Mouse (Mus musculus): ENCODE results near the gene Olfr177. TPM values are rescaled to one million over a fixed set of nuclear protein-coding genes. Genes with fewer than 3 reads are reported as not detected.

The Olfr177 gene
- not detected in 2 replicates for polyA plus RNA-seq (2015; fragmentation: Nextera tagmentation; extraction: Ambion mirVana)

DNA sequence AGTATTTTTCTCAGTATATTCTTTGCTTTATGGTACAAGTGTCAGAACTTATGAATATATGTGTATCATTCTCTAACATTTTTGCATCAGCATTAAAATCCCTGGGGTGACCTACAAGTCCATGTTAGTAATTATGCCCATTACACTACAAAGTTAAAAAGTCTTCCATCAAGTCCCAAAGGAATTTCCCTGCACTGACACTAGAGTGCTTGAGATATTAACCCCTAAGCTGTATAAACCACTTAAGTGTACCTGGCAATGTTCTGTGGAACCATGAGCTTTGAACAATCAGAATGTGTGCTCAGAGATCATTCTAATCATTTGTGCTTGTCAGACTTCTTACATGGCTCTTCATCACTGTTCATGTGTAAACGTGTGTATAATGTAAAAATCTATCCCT, at the start of gene Olfr177:
Olfr177 (minus strand) TSS at position 101 of the 400 bp plus-strand sequence.
- H3K4me2 ChIP-seq, result no peak within 1 kb of the TSS
- H3K27me3 ChIP-seq, result no peaks in the 10 kb centered on the region
- no peaks in the 10 kb centered on the region for H3K4me1 ChIP-seq
- H3K9ac ChIP-seq, result no peak within 1 kb of the TSS
- H3K27ac ChIP-seq, result no peak within 1 kb of the TSS
- no peaks in the 10 kb centered on the region for H3K36me3 ChIP-seq (ENCODE audit: poor library complexity, severe bottlenecking)
- ATAC-seq, result no peak
- H3K4me3 ChIP-seq, result no peak within 1 kb of the TSS
- no peaks in the 10 kb centered on the region for H3K9me3 ChIP-seq (replicated peaks)
- 68% methylated on average over 1 of the region's 1 CpGs for WGBS

DNA sequence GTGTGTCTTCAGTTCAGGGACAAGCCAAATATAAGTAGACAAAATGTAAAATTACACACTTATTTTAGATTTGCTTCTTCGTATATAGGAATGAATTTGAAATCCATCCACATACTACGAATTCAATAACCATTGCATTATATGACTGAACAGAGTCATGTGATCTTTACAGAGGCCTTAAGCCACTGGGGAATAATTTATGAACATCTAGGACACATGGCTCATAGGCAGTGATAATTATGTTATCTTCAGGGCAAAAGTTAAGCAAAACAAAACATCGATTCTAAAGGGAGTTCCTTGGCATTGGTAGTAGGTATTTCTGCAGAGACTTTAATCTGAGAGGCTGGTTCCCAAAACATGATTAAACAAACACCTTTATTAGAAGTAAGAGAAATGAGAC, 17.4 kb upstream of the Olfr177 start, which contains the start of gene Olfr178:
Olfr178 (minus strand) TSS at position 101 of the 400 bp plus-strand sequence.
- Histone ChIP-seq H3K4me2 (no peak within 1 kb of the TSS), H3K9me3 (replicated peaks) (no peaks in the 10 kb centered on the region), H3K36me3 (ENCODE audit: poor library complexity, severe bottlenecking) (no peaks in the 10 kb centered on the region), H3K4me1 (no peaks in the 10 kb centered on the region), H3K4me3 (no peak within 1 kb of the TSS), H3K27ac (no peak within 1 kb of the TSS), H3K27me3 (no peaks in the 10 kb centered on the region), H3K9ac (no peak within 1 kb of the TSS)
- WGBS, result 94% methylated on average over 3 of the region's 3 CpGs
- no peak for ATAC-seq

DNA sequence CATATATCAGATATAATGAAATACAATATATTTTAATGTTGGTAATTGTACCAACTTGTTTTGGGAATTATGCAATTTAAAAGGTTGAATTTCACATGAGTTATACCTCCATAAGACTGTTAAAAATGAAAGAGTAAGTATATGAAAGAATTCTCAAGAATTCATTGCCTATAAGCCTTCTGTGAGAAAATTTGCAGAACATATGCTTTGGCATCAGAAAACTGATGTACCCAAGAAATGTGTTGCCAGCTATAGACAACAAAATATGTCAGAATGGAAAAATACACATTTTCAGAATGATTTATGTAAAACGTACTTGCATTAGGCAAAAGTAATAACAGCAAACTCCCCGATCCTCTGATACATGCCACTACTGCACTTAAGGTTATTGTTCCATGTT, 9.8 kb upstream of the Olfr177 start:
- WGBS, result 95% methylated on average over 2 of the region's 2 CpGs
- no peaks in the 10 kb centered on the region for H3K4me1 ChIP-seq
- H3K36me3 ChIP-seq (ENCODE audit: poor library complexity, severe bottlenecking), result no peaks in the 10 kb centered on the region
- no peaks in the 10 kb centered on the region; the same call in 1 of the 2 replicates for H3K9me3 ChIP-seq (replicated peaks)
- H3K4me3 ChIP-seq, result no peak overlapping the region
- no peaks in the 10 kb centered on the region for H3K27me3 ChIP-seq
- H3K27ac ChIP-seq, result no peak overlapping the region
- no peak for ATAC-seq
- H3K9ac ChIP-seq, result no peak overlapping the region
- H3K4me2 ChIP-seq, result no peak overlapping the region

DNA sequence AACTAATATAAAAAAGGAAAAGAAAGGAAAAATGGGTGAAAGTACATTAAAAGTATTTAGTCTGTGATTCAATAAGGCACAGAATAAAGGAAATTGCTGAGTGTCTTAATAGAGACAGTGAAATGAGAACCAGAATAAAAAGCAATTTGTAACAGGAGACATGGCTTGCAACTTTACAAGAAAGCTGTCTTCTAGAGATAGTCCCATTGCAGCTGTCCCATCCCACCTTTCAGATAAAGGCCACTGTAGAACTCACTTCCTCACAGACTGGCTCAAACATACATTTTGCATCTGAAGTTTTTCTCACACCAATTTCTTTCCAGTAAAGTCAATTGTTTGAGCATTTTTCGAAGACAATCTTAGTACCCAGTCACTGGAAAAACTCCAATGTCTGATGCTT, 13.1 kb downstream of the Olfr177 start:
- no peak overlapping the region for H3K4me3 ChIP-seq
- WGBS, result 77% methylated on average over 1 of the region's 1 CpGs
- H3K4me2 ChIP-seq, result no peak overlapping the region
- no peaks in the 10 kb centered on the region for H3K27me3 ChIP-seq
- ATAC-seq, result no peak
- no peaks in the 10 kb centered on the region for H3K4me1 ChIP-seq
- no peak overlapping the region for H3K27ac ChIP-seq
- no peaks in the 10 kb centered on the region for H3K9me3 ChIP-seq (replicated peaks)
- no peak overlapping the region for H3K9ac ChIP-seq
- no peaks in the 10 kb centered on the region for H3K36me3 ChIP-seq (ENCODE audit: poor library complexity, severe bottlenecking)

DNA sequence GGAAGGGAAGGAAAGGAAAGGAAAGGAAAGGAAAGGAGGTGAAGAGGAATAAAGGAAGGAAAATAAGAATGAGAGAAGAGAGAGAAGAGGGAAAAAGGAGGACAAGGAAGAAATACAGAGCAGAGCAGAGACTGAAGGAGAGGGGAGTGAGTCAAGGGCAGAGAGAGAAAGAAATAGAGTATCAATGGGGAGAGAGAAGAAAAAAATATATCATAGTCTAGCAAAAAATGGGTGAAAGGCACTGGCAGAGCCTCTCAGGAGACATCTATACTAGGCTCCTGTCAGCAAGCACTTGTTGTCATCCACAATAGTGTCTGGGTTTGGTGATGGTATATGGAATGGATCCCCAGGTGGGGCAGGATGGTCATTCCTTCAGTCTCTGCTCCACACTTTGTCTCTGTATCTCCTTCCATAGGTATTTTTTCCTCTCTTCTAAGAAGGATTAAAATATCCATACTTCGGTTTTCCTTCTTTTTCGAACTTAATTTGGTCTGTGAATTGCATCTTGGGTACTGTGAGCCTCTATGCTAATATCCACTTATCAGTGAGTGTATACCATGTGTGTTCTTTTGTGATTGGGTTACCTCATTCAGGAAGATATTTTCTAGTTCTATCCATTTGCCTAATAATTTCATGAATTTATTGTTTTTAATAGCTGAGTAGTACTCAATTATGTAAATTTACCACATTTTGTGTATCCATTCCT, 14.4 kb downstream of the Olfr177 start:
- H3K4me3 ChIP-seq, result no peak overlapping the region

DNA sequence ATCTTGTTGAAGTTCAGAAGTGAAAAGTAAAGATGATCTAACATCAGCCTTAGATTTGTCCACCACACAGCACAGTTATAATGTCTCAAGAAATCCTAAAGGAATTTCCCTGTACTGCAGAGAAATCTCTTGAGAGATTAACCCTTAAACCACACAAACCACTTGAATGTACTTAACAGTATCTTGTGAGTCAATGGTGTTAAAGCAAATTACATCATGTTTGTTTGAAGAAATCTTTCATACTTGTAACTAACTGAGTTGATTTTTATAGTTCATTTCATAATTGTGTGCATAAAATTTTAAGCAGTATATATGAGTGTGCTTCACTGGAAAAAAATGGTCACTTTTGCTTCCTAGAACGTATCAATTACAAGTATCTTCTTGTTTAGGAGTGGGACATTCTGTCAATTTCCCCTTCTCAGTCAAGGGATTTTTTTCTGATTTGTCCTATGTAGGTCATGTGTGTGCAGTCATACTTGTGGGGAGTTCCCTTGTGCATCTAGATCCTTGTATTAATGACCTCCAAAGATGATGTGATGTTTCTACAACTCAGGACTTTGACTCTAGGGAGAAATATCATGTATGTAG, 47.7 kb downstream of the Olfr177 start, which contains the start of gene Olfr175-ps1:
Olfr175-ps1 (minus strand) TSS at position 51 of the 588 bp plus-strand sequence.
- Histone ChIP-seq H3K4me3 (no peak within 1 kb of the TSS), H3K9me3 (replicated peaks) (no peaks in the 10 kb centered on the region), H3K27ac (no peak within 1 kb of the TSS), H3K27me3 (no peaks in the 10 kb centered on the region), H3K36me3 (ENCODE audit: poor library complexity, severe bottlenecking) (no peaks in the 10 kb centered on the region), H3K4me1 (no peaks in the 10 kb centered on the region), H3K4me2 (no peak within 1 kb of the TSS), H3K9ac (no peak within 1 kb of the TSS)
- WGBS, result 94% methylated on average over 1 of the region's 1 CpGs
- no peak for ATAC-seq

More for the DNA sequence above, 14.4 kb downstream of the Olfr177 start:
- WGBS, result 87% methylated on average over 2 of the region's 2 CpGs
- no peaks in the 10 kb centered on the region for H3K4me1 ChIP-seq
- no peak for ATAC-seq
- H3K9me3 ChIP-seq (replicated peaks), result no peaks in the 10 kb centered on the region
- no peak overlapping the region for H3K4me2 ChIP-seq
- no peaks in the 10 kb centered on the region for H3K27me3 ChIP-seq
- H3K36me3 ChIP-seq (ENCODE audit: poor library complexity, severe bottlenecking), result no peaks in the 10 kb centered on the region
- no peak overlapping the region for H3K9ac ChIP-seq
- H3K27ac ChIP-seq, result no peak overlapping the region

Other genes starting within 250 kb of the Olfr177 start
- not detected in 2 replicates for gene E330017A01Rik, start 236.0 kb downstream of the Olfr177 start, polyA plus RNA-seq (2015; fragmentation: Nextera tagmentation; extraction: Ambion mirVana)
- gene Cpox, start 204.5 kb downstream of the Olfr177 start, polyA plus RNA-seq (2015; fragmentation: Nextera tagmentation; extraction: Ambion mirVana), result 8.4 and 10.3 TPM in 2 replicates
- gene Gpr15, start 155.7 kb downstream of the Olfr177 start, polyA plus RNA-seq (2015; fragmentation: Nextera tagmentation; extraction: Ambion mirVana), result not detected in 2 replicates
- 108 and 110 TPM in 2 replicates for gene Cldnd1, start 146.9 kb downstream of the Olfr177 start, polyA plus RNA-seq (2015; fragmentation: Nextera tagmentation; extraction: Ambion mirVana)
- gene Olfr172, start 111.6 kb downstream of the Olfr177 start, polyA plus RNA-seq (2015; fragmentation: Nextera tagmentation; extraction: Ambion mirVana), result not detected in 2 replicates
- gene Olfr173, start 74.5 kb downstream of the Olfr177 start, polyA plus RNA-seq (2015; fragmentation: Nextera tagmentation; extraction: Ambion mirVana), result not detected in 2 replicates
- gene Olfr175-ps1, start 48.0 kb downstream of the Olfr177 start, polyA plus RNA-seq (2015; fragmentation: Nextera tagmentation; extraction: Ambion mirVana), result not detected in 2 replicates
- gene Olfr178, start 17.3 kb upstream of the Olfr177 start, polyA plus RNA-seq (2015; fragmentation: Nextera tagmentation; extraction: Ambion mirVana), result not detected in 2 replicates
- not detected in 2 replicates for gene Olfr181, start 54.0 kb upstream of the Olfr177 start, polyA plus RNA-seq (2015; fragmentation: Nextera tagmentation; extraction: Ambion mirVana)
- gene Olfr180, start 54.6 kb upstream of the Olfr177 start, polyA plus RNA-seq (2015; fragmentation: Nextera tagmentation; extraction: Ambion mirVana), result not detected in 2 replicates
- gene Olfr183, start 120.6 kb upstream of the Olfr177 start, polyA plus RNA-seq (2015; fragmentation: Nextera tagmentation; extraction: Ambion mirVana), result not detected in 2 replicates
- gene Olfr186, start 155.5 kb upstream of the Olfr177 start, polyA plus RNA-seq (2015; fragmentation: Nextera tagmentation; extraction: Ambion mirVana), result not detected in 2 replicates
- not detected in 2 replicates for gene Olfr187, start 165.0 kb upstream of the Olfr177 start, polyA plus RNA-seq (2015; fragmentation: Nextera tagmentation; extraction: Ambion mirVana)
- gene Olfr190, start 203.2 kb upstream of the Olfr177 start, polyA plus RNA-seq (2015; fragmentation: Nextera tagmentation; extraction: Ambion mirVana), result not detected in 2 replicates
- not detected in 2 replicates for gene Olfr191, start 215.1 kb upstream of the Olfr177 start, polyA plus RNA-seq (2015; fragmentation: Nextera tagmentation; extraction: Ambion mirVana)
- gene Olfr193, start 237.1 kb upstream of the Olfr177 start, polyA plus RNA-seq (2015; fragmentation: Nextera tagmentation; extraction: Ambion mirVana), result not detected in 2 replicates
- gene Olfr194, start 246.3 kb upstream of the Olfr177 start, polyA plus RNA-seq (2015; fragmentation: Nextera tagmentation; extraction: Ambion mirVana), result not detected in 2 replicates

All from forebrain, embryonic 13.5 days (tissue).